ENCODE assay signal across 22 mouse cellular contexts in the genomic region with DNA sequence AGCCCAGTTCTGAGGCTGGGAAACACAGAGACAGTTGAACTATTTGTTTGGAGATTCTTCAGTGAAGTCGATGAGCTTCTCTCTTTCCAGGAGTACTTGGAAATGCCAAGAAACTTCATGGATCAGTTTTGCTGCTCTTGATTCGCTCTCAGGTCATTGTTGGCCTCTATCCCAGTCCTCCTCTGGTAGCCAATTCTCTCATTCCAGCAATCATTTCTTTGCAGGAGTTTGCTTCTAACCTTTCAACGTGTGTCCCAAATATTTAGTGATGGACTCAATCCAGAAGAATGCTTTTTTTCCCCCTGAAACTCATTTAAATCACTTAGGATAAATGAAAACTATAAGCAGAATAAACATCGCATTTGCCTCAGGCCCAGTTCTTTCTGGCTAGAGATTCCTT.
DNase-seq lines count a peak whose midpoint lies in the region; ATAC-seq and TF ChIP-seq lines count a peak whose summit lies in the region.
"Had no signal": no experiment of that assay in that cellular context is flagged by ENCODE, and none has a peak within 500 bp of the region (broad histone marks: within the 10 kb centered on the region; RNA-seq: fewer than 3 reads in every experiment).

No protein-coding gene starts in this region.

- no peaks in the 10 kb centered on the region for H3K4me1 ChIP-seq in lung, embryonic 14.5 days (ENCODE audit: insufficient read depth)
- H3K4me1 ChIP-seq in embryonic facial prominence, embryonic 15.5 days = no peaks in the 10 kb centered on the region
- H3K4me1 ChIP-seq: embryonic facial prominence, embryonic 12.5 days; hindbrain, embryonic 12.5 days; intestine, embryonic 15.5 days had no signal

- H3K4me3 ChIP-seq in lung, embryonic 14.5 days (ENCODE audit: low read depth, low read length) = no peak overlapping the region
- no peak overlapping the region for H3K4me3 ChIP-seq in embryonic facial prominence, embryonic 15.5 days (replicated peaks)
- H3K4me3 ChIP-seq: embryonic facial prominence, embryonic 12.5 days; gastrocnemius, adult 2 months; hindbrain, embryonic 12.5 days; intestine, embryonic 15.5 days had no signal

- no peak overlapping the region for H3K27ac ChIP-seq in lung, embryonic 14.5 days (ENCODE audit: low read depth)
- H3K27ac ChIP-seq in embryonic facial prominence, embryonic 15.5 days (replicated peaks) = 0 out of 2 replicates have a peak overlapping the region, but pooled peaks have one; percentile 17
- H3K27ac ChIP-seq: embryonic facial prominence, embryonic 12.5 days; gastrocnemius, adult 2 months; hindbrain, embryonic 12.5 days; intestine, embryonic 15.5 days had no signal

- H3K4me2 ChIP-seq in lung, embryonic 14.5 days = no peak overlapping the region
- no peak overlapping the region for H3K4me2 ChIP-seq in embryonic facial prominence, embryonic 15.5 days (replicated peaks)
- H3K4me2 ChIP-seq: embryonic facial prominence, embryonic 12.5 days; heart, embryonic 11.5 days; hindbrain, embryonic 12.5 days; intestine, embryonic 15.5 days had no signal

- ATAC-seq in lung, embryonic 14.5 days (ENCODE audit: insufficient read depth) = no peak
- no peak for ATAC-seq in embryonic facial prominence, embryonic 15.5 days (ENCODE audit: insufficient number of reproducible peaks, low FRiP score, low TSS enrichment, low read depth)
- ATAC-seq: forebrain, embryonic 14.5 days; hindbrain, embryonic 16.5 days; intestine, embryonic 15.5 days; Patski had no signal

- H3K27me3 ChIP-seq in lung, embryonic 14.5 days (ENCODE audit: insufficient read depth, low read length) = no peaks in the 10 kb centered on the region
- H3K27me3 ChIP-seq in embryonic facial prominence, embryonic 15.5 days = no peaks in the 10 kb centered on the region
- H3K27me3 ChIP-seq: embryonic facial prominence, embryonic 12.5 days; hindbrain, embryonic 12.5 days; intestine, embryonic 15.5 days had no signal

- DNase-seq in cerebellum, postnatal 14 days = peak; percentile 4 to 6
- no peak for DNase-seq in cerebellum, postnatal 4 days (ENCODE audit: low spot score in 2 of 2)
- peak; percentile 11 for DNase-seq in lung, embryonic 14.5 days
- DNase-seq in lung, postnatal 14 days = no peak
- no peak for DNase-seq in adrenal gland, postnatal 14 days
- DNase-seq in right cerebral cortex, postnatal 10 days (ENCODE audit: low spot score in 2 of 2) = no peak
- DNase-seq: adrenal gland, postnatal 10 days; cerebellum, adult 18-20 months; cerebellum, adult 9-10 months; cerebellum, postnatal 36 days; forebrain, postnatal 0 days; gastrocnemius, adult 2 months; gastrocnemius, postnatal 14 days; kidney, adult 11 months had no signal

- 59% methylated on average over 4 of the region's 4 CpGs for WGBS in lung, embryonic 14.5 days
- 55% methylated on average over 4 of the region's 4 CpGs for WGBS in embryonic facial prominence, embryonic 15.5 days

- no peaks in the 10 kb centered on the region for H3K9me3 ChIP-seq in lung, embryonic 14.5 days (ENCODE audit: low read depth, low read length)
- no peaks in the 10 kb centered on the region for H3K9me3 ChIP-seq in embryonic facial prominence, embryonic 15.5 days (replicated peaks)
- H3K9me3 ChIP-seq: embryonic facial prominence, embryonic 12.5 days; hindbrain, embryonic 12.5 days; intestine, embryonic 15.5 days had no signal

- H3K36me3 ChIP-seq in lung, embryonic 14.5 days (ENCODE audit: insufficient read depth) = no peaks in the 10 kb centered on the region
- H3K36me3 ChIP-seq in embryonic facial prominence, embryonic 15.5 days = no peaks in the 10 kb centered on the region
- H3K36me3 ChIP-seq: embryonic facial prominence, embryonic 12.5 days; hindbrain, embryonic 12.5 days; intestine, embryonic 15.5 days had no signal

- no peak for TF ChIP-seq CTCF in lung, embryonic 14.5 days (IDR thresholded peaks at IDR 0.05; ENCODE audit: low read depth)

- H3K9ac ChIP-seq in lung, embryonic 14.5 days = no peak overlapping the region
- H3K9ac ChIP-seq in embryonic facial prominence, embryonic 15.5 days = no peak overlapping the region
- H3K9ac ChIP-seq: embryonic facial prominence, embryonic 12.5 days; forebrain, postnatal 0 days; hindbrain, embryonic 12.5 days; intestine, embryonic 15.5 days had no signal

Comparison
In these comparisons a context has a peak if more than half of its experiments do, and no peak if none do; other contexts are left out.
1. DNase-seq: peak in cerebellum, postnatal 14 days (2 of 2) and lung, embryonic 14.5 days (single experiment); none in cerebellum, postnatal 4 days (0 of 2), lung, postnatal 14 days (single experiment), adrenal gland, postnatal 14 days (single experiment) and right cerebral cortex, postnatal 10 days (0 of 2).